Mouse (Mus musculus) CH12.LX (cell line): ENCODE data around the gene Dhrs1. TPM values are rescaled to one million over a fixed set of nuclear protein-coding genes. Genes with fewer than 3 reads are reported as not detected.

Experiments used
- DNase-seq: peaks from one replicate; pipeline ENCODE4 v3.0.0-alpha.2; 2013; ENCODE audit errors: extremely low read depth
- H3K27ac ChIP-seq: 2 replicates; pipeline ENCODE4 v1.5.1; 2012; ENCODE audit warnings: low read depth, mild to moderate bottlenecking, control low read depth, moderate library complexity; ENCODE audit not compliant: insufficient read depth
- H3K27me3 ChIP-seq: replicated peaks from 2 replicates; pipeline ENCODE3; 2012; ENCODE audit warnings: inconsistent platforms
- H3K36me3 ChIP-seq, 2 experiments: replicated peaks in 1 of 2; 2 replicates each; pipeline versions ENCODE3 to v1.6.1; 2012; ENCODE audit warnings: inconsistent platforms in 1 of 2, low read length in 1 of 2, mild to moderate bottlenecking in 1 of 2, mixed read lengths in 1 of 2, moderate library complexity in 1 of 2; ENCODE audit not compliant: control insufficient read depth in 1 of 2, insufficient read depth in 1 of 2
- H3K4me1 ChIP-seq, 2 experiments: 2 replicates each; pipeline ENCODE4 v1.6.1; 2012; ENCODE audit warnings: inconsistent platforms in 1 of 2, moderate library complexity in 1 of 2; ENCODE audit not compliant: insufficient read depth in 2 of 2, control insufficient read depth in 1 of 2
- H3K4me2 ChIP-seq: 2 replicates; pipeline ENCODE4 v1.6.1; 2012; ENCODE audit warnings: low read depth, mild to moderate bottlenecking, control low read depth; ENCODE audit not compliant: poor library complexity, insufficient read depth, severe bottlenecking
- H3K4me3 ChIP-seq, 3 experiments: fragments of 150-350 bp in 1 of 3; sonication (generic) in 1 of 3; replicated peaks in 1 of 3; 2 replicates each; pipeline versions ENCODE3 to v1.5.1; 2011 to 2012; ENCODE audit warnings: low read depth in 2 of 3, low read length in 2 of 3, mild to moderate bottlenecking in 2 of 3, moderate library complexity in 2 of 3, control low read depth in 1 of 3, improper control_type of control experiment in 1 of 3, inconsistent platforms in 1 of 3, mixed read lengths in 1 of 3; ENCODE audit not compliant: poor library complexity in 1 of 3
- H3K79me2 ChIP-seq: replicated peaks from 2 replicates; pipeline ENCODE4 v1.6.1; 2012; ENCODE audit warnings: mild to moderate bottlenecking, moderate library complexity; ENCODE audit not compliant: control insufficient read depth, poor library complexity, insufficient read depth, severe bottlenecking; ENCODE audit errors: extremely low read depth
- H3K9ac ChIP-seq: 2 replicates; pipeline ENCODE4 v1.6.1; 2012; ENCODE audit warnings: low read depth, mild to moderate bottlenecking, control low read depth, moderate library complexity; ENCODE audit not compliant: insufficient read depth
- H3K9me3 ChIP-seq: replicated peaks from 2 replicates; pipeline ENCODE3; 2012; ENCODE audit warnings: low read length, inconsistent platforms, mixed read lengths
- E2F4 ChIP-seq: IDR thresholded peaks from 2 replicates; pipeline ENCODE4 v1.6.1; 2011; ENCODE audit warnings: low read depth, low read length, improper control_type of control experiment; ENCODE audit not compliant: insufficient replicate concordance
- ETS1 ChIP-seq: conservative IDR thresholded peaks from 2 replicates; pipeline ENCODE4 v1.6.1; 2012; ENCODE audit warnings: low read depth, mild to moderate bottlenecking, inconsistent platforms, low read length, improper control_type of control experiment, moderate library complexity
- HCFC1 ChIP-seq: IDR thresholded peaks from 2 replicates; pipeline ENCODE4 v1.6.1; 2012; ENCODE audit warnings: low read depth, mild to moderate bottlenecking, inconsistent platforms, low read length, improper control_type of control experiment
- IRF4 ChIP-seq: IDR thresholded peaks from 2 replicates; pipeline ENCODE4 v1.6.1; 2014; ENCODE audit warnings: low read depth, mild to moderate bottlenecking, inconsistent platforms, low read length, improper control_type of control experiment
- MAFK ChIP-seq: IDR thresholded peaks from 2 replicates; pipeline ENCODE4 v1.6.1; 2011; ENCODE audit warnings: low read length, improper control_type of control experiment; ENCODE audit not compliant: insufficient replicate concordance
- MAZ ChIP-seq: IDR thresholded peaks from 2 replicates; pipeline ENCODE4 v1.6.1; 2012; ENCODE audit warnings: low read depth, mild to moderate bottlenecking, inconsistent platforms, low read length, improper control_type of control experiment, moderate library complexity
- MYC ChIP-seq: IDR thresholded peaks from 2 replicates; pipeline ENCODE4 v1.6.1; 2011; ENCODE audit warnings: low read depth, mild to moderate bottlenecking, improper control_type of control experiment, low read length
- NRF1 ChIP-seq: IDR thresholded peaks from 2 replicates; pipeline ENCODE4 v1.6.1; 2014; ENCODE audit warnings: low read depth, mild to moderate bottlenecking, inconsistent platforms, low read length, improper control_type of control experiment, moderate library complexity
- PAX5 ChIP-seq: IDR thresholded peaks from 2 replicates; pipeline ENCODE4 v1.6.1; 2012; ENCODE audit warnings: low read length, inconsistent platforms, mixed read lengths
- POLR2A ChIP-seq: IDR thresholded peaks from 2 replicates; pipeline ENCODE4 v1.6.1; 2011; ENCODE audit warnings: low read depth, mild to moderate bottlenecking, improper control_type of control experiment, low read length
- SIN3A ChIP-seq: IDR thresholded peaks from 2 replicates; pipeline ENCODE4 v1.6.1; 2012; ENCODE audit warnings: low read length, improper control_type of control experiment, inconsistent platforms
- SMC3 ChIP-seq: IDR thresholded peaks from 2 replicates; pipeline ENCODE4 v1.6.1; 2011; ENCODE audit warnings: low read depth, low read length, improper control_type of control experiment
- TCF12 ChIP-seq: IDR thresholded peaks from 2 replicates; pipeline ENCODE4 v1.6.1; 2014; ENCODE audit warnings: low read depth, mild to moderate bottlenecking, inconsistent platforms, low read length, improper control_type of control experiment
- UBTF ChIP-seq: IDR thresholded peaks from 2 replicates; pipeline ENCODE4 v1.6.1; 2012; ENCODE audit warnings: low read depth, mild to moderate bottlenecking, inconsistent platforms, low read length, improper control_type of control experiment, moderate library complexity
- USF1 ChIP-seq: IDR thresholded peaks from 2 replicates; pipeline ENCODE4 v1.6.1; 2014; ENCODE audit warnings: low read depth, mild to moderate bottlenecking, inconsistent platforms, low read length, improper control_type of control experiment
- USF2 ChIP-seq: conservative IDR thresholded peaks from 2 replicates; pipeline ENCODE4 v1.6.1; 2011; ENCODE audit warnings: low read depth, low read length, improper control_type of control experiment
- ZKSCAN1 ChIP-seq: IDR thresholded peaks from 2 replicates; pipeline ENCODE4 v1.6.1; 2012; ENCODE audit warnings: low read depth, inconsistent platforms, low read length, improper control_type of control experiment, borderline replicate concordance
- ZMIZ1 ChIP-seq: IDR thresholded peaks from 2 replicates; pipeline ENCODE4 v1.6.1; 2012; ENCODE audit warnings: low read depth, mild to moderate bottlenecking, inconsistent platforms, low read length, improper control_type of control experiment
- ZNF384 ChIP-seq: IDR thresholded peaks from 2 replicates; pipeline ENCODE4 v1.6.1; 2012; ENCODE audit warnings: low read depth, low read length, improper control_type of control experiment, inconsistent platforms
- dilution Hi-C: fragments of 300-500 bp; cut with MboI; formaldehyde crosslinking; loops from 2 replicates; pipeline ENCODE4 v1.14.3; 2020; ENCODE audit warnings: low sequenced_read_pairs; ENCODE audit not compliant: extremely low pct_unique_long_range_greater_than_20kb, extremely low pct_ligation_motif_present
- in situ Hi-C: fragments of 300-500 bp; cut with MboI; formaldehyde crosslinking; loops from 3 replicates; pipeline ENCODE4 v1.14.3; 2019; ENCODE audit warnings: low sequenced_read_pairs, low pct_ligation_motif_present, low pct_unique_long_range_greater_than_20kb, mixed read lengths
- polyA plus RNA-seq: library from polyadenylated mRNA; unstranded; fragments of >175 nt; gene quantifications from 2 replicates; pipeline ENCODE4 v1.2.1, GENCODE M21; 2012; ENCODE audit warnings: low read depth; ENCODE audit not compliant: insufficient read length
- total RNA-seq, 2 experiments: library from RNA; depleted of rRNA; stranded (reverse); fragments of 300-350 nt in 1 of 2; fragments of >200 nt in 1 of 2; gene quantifications; 2 replicates each; pipeline ENCODE4 v1.2.3; 2012 to 2014

The Dhrs1 gene
- total and polyA plus RNA-seq, 3 experiments, result 26.1 to 34.1 (median 33.2) TPM

- H3K4me1 ChIP-seq, result peaks cover 0 to 7% of the 10 kb centered on the region in 2 experiments; a peak in 2 of 4 replicates
- no peak for TF ChIP-seq PAX5
- no peak for TF ChIP-seq HCFC1
- no peak for TF ChIP-seq ETS1
- no peak for TF ChIP-seq MAFK
- no peak for TF ChIP-seq USF1
- no peak for TF ChIP-seq POLR2A
- no peak for TF ChIP-seq IRF4
- no peak for TF ChIP-seq SMC3
- TF ChIP-seq E2F4, result no peak
- no peak for TF ChIP-seq MAZ
- no peak for TF ChIP-seq USF2
- TF ChIP-seq, all 38 proteins: peak for 0
- Histone ChIP-seq H3K36me3 (no peaks in the 10 kb centered on the region), H3K4me3 (no peak overlapping the region), H3K9me3 (no peaks in the 10 kb centered on the region), H3K27me3 (no peaks in the 10 kb centered on the region), H3K4me2 (no peak overlapping the region), H3K79me2 (no peaks in the 10 kb centered on the region), H3K9ac (no peak overlapping the region), H3K27ac (no peak overlapping the region)
- in situ Hi-C loops (no loop called here), dilution Hi-C loops (no loop called here)
- DNase-seq, result no peak
Measured at GRCm38 (mm10) chr14:55793946-55794345, 48.5 kb upstream of the Dhrs1 start.

GRCm38 (mm10) chr14:55793461-55793860 lies 48.0 kb upstream of the Dhrs1 start:
- Histone ChIP-seq H3K27me3 (no peaks in the 10 kb centered on the region), H3K4me1 (peaks cover under 1 to 7% of the 10 kb centered on the region in 2 experiments; a peak in 3 of 4 replicates), H3K36me3 (no peaks in the 10 kb centered on the region), H3K79me2 (no peaks in the 10 kb centered on the region), H3K4me3 (no peak overlapping the region), H3K9me3 (no peaks in the 10 kb centered on the region), H3K4me2 (no peak overlapping the region), H3K9ac (no peak overlapping the region), H3K27ac (no peak overlapping the region)
- DNase-seq, result no peak
- TF ChIP-seq ZKSCAN1 (no peak), TCF12 (no peak), SIN3A (no peak), MAFK (no peak), ZNF384 (no peak), ZMIZ1 (no peak), UBTF (no peak), NRF1 (no peak), MYC (no peak), IRF4 (no peak)
- dilution Hi-C loops, result no loop called here
- in situ Hi-C loops, result no loop called here
